Mouse (Mus musculus) ES-Bruce4 (cell line): ENCODE measurements at regions not wholly inside any gene's neighbourhood (a gene's known extent, or its start where the extent isn't known, plus 50 kb on each side); places are given as distances from the start of the nearest gene placed in this dataset.

Source experiments
- H3K27ac ChIP-seq: 2 replicates; pipeline ENCODE4 v1.5.1; 2012; ENCODE audit warnings: low read length, inconsistent platforms; ENCODE audit not compliant: insufficient read depth
- H3K27me3 ChIP-seq: 2 replicates; pipeline ENCODE4 v1.6.1; 2012; ENCODE audit warnings: mild to moderate bottlenecking, low read length, inconsistent platforms; ENCODE audit not compliant: control insufficient read depth, poor library complexity, insufficient read depth, severe bottlenecking
- H3K36me3 ChIP-seq: 2 replicates; pipeline ENCODE4 v1.6.1; 2012; ENCODE audit warnings: inconsistent platforms, mild to moderate bottlenecking, low read length, moderate library complexity; ENCODE audit not compliant: control insufficient read depth, poor library complexity, insufficient read depth, severe bottlenecking
- H3K4me1 ChIP-seq: one replicate; pipeline ENCODE4 v1.8.1; 2011; ENCODE audit warnings: low read length; ENCODE audit not compliant: control insufficient read depth, insufficient read depth
- H3K4me3 ChIP-seq: 2 replicates; pipeline ENCODE4 v1.5.1; 2011; ENCODE audit warnings: low read depth, mild to moderate bottlenecking, low read length
- H3K9ac ChIP-seq: 2 replicates; pipeline ENCODE4 v1.6.1; 2012; ENCODE audit warnings: low read depth, mild to moderate bottlenecking, inconsistent platforms; ENCODE audit not compliant: poor library complexity, severe bottlenecking
- H3K9me3 ChIP-seq: replicated peaks from 2 replicates; pipeline ENCODE4 v1.6.1; 2012; ENCODE audit warnings: mild to moderate bottlenecking, low read length, inconsistent platforms; ENCODE audit not compliant: control insufficient read depth, poor library complexity, insufficient read depth, severe bottlenecking
- CTCF ChIP-seq: IDR thresholded peaks from one replicate; pipeline ENCODE4 v1.8.1; 2011; ENCODE audit warnings: low read depth, low read length
- EP300 ChIP-seq: IDR thresholded peaks from 2 replicates; pipeline ENCODE4 v1.6.1; 2011; ENCODE audit warnings: low read depth, low read length; ENCODE audit not compliant: insufficient read depth
- POLR2A ChIP-seq: IDR thresholded peaks from one replicate; pipeline ENCODE4 v1.8.1; 2011; ENCODE audit warnings: low read length; ENCODE audit not compliant: insufficient read depth

- TF ChIP-seq POLR2A (no peak), CTCF (no peak), EP300 (no peak)
- Histone ChIP-seq H3K4me1 (peaks cover 8% of the 10 kb centered on the region), H3K27me3 (no peaks in the 10 kb centered on the region), H3K27ac (no peak overlapping the region), H3K36me3 (no peaks in the 10 kb centered on the region), H3K4me3 (no peak overlapping the region), H3K9ac (no peak overlapping the region), H3K9me3 (no peaks in the 10 kb centered on the region)
These were observed 53.3 kb downstream of the Fos start for GRCm38 (mm10) chr12:85527011-85527410.

- no peaks in the 10 kb centered on the region for H3K27me3 ChIP-seq
- H3K4me3 ChIP-seq = no peak overlapping the region
- no peaks in the 10 kb centered on the region for H3K36me3 ChIP-seq
- no peak for TF ChIP-seq POLR2A
- peak; percentile 27 for TF ChIP-seq CTCF
- H3K27ac ChIP-seq = no peak overlapping the region
- no peak overlapping the region for H3K9ac ChIP-seq
- no peaks in the 10 kb centered on the region for H3K9me3 ChIP-seq
- H3K4me1 ChIP-seq = no peaks in the 10 kb centered on the region
These were observed 57.9 kb downstream of the Fos start for GRCm38 (mm10) chr12:85531638-85532037.

- Histone ChIP-seq H3K9me3 (no peaks in the 10 kb centered on the region), H3K36me3 (no peaks in the 10 kb centered on the region), H3K4me3 (no peak overlapping the region), H3K9ac (no peak overlapping the region), H3K4me1 (no peaks in the 10 kb centered on the region), H3K27ac (no peak overlapping the region), H3K27me3 (no peaks in the 10 kb centered on the region)
- TF ChIP-seq POLR2A (no peak), CTCF (no peak), EP300 (no peak)
These were observed 58.5 kb downstream of the Fos start for GRCm38 (mm10) chr12:85532221-85532612.

DNA sequence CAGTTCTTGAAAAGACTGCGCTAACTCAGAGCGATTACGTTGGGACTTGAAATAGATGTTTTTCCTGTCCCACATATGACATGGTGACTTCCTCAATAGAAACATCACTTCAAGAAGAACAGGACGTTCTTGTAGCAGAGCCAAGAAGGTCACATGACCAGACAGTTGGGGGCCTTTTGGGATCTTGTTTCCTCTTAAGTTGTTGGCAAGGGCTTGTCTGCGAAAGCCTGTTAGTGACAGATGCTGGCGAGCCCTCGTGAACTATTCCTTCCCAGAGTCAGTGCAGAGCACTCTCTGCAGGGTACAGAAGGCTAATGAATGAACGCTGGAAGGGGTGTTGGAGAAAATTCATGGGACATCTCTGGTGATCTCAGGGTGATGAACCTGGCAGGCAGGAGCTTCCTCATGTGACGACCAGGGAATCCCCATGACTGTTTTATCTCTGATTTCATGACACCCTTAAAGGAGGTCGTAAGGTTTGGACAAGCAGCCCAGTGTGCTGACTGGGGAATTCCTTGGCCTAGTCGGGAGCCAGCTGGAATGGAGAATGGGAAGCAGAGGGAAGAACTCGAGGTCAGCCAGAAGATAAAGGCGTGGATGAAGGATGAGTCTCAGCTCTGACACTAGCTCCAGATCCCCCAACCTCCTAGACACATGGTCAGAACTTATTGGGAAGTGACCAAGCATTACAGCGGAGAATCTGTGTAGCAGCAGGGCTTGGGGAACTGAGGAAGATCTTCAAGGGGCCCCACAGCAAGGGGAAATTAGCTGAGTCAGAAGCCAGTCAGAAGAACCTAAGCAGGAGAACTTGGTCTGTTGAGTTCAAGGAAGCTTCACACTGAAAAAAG, 59.1 kb downstream of the Fos start:
- Histone ChIP-seq H3K36me3 (no peaks in the 10 kb centered on the region), H3K4me1 (no peaks in the 10 kb centered on the region), H3K27ac (no peak overlapping the region), H3K9me3 (no peaks in the 10 kb centered on the region), H3K4me3 (no peak overlapping the region), H3K9ac (no peak overlapping the region), H3K27me3 (no peaks in the 10 kb centered on the region)
- TF ChIP-seq CTCF = no peak
- TF ChIP-seq EP300 = no peak
- no peak for TF ChIP-seq POLR2A

- H3K27me3 ChIP-seq = no peaks in the 10 kb centered on the region
- no peak overlapping the region for H3K27ac ChIP-seq
- no peaks in the 10 kb centered on the region for H3K9me3 ChIP-seq
- H3K4me1 ChIP-seq = no peaks in the 10 kb centered on the region
- no peaks in the 10 kb centered on the region for H3K36me3 ChIP-seq
- no peak overlapping the region for H3K4me3 ChIP-seq
- TF ChIP-seq POLR2A = no peak
- TF ChIP-seq CTCF = no peak
- no peak for TF ChIP-seq EP300
- H3K9ac ChIP-seq = no peak overlapping the region
These were observed 59.9 kb downstream of the Fos start for GRCm38 (mm10) chr12:85533603-85534002.

DNA sequence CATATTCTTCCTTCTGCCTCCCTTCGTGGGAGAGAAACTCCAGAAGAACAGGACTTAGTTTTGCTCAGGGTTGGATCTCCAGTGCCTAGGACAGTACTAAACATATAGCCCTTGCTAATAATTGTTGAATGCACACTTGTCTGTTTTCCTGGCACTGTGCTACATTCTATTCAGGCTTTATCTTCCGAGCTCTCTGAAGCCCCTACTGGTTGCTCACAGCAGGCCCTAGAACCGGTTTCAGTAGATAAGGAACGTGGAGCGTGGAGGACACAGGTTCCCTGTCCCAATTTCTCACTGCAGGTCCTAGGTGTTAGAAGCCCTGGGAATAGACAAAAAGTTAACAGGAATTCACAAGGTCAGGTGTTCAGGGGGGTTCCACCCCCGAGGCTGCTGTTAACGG, 59.4 kb upstream of the Jdp2 start:
- Histone ChIP-seq H3K4me1 (no peaks in the 10 kb centered on the region), H3K9me3 (no peaks in the 10 kb centered on the region), H3K4me3 (no peak overlapping the region), H3K9ac (no peak overlapping the region), H3K27ac (no peak overlapping the region), H3K27me3 (no peaks in the 10 kb centered on the region), H3K36me3 (no peaks in the 10 kb centered on the region)
- TF ChIP-seq POLR2A = no peak
- no peak for TF ChIP-seq CTCF
- no peak for TF ChIP-seq EP300
